Mouse (Mus musculus): ENCODE data around the gene Thbd. TPM values are rescaled to one million over a fixed set of nuclear protein-coding genes. Genes with fewer than 3 reads are reported as not detected.

Thbd gene
- polyA plus RNA-seq, 1 experiment, result 39.1 TPM

GRCm38 (mm10) chr2:148393149-148393548 lies 14.8 kb downstream of the Thbd start:
- peaks cover 9% of the 10 kb centered on the region for H3K4me1 ChIP-seq (ENCODE audit: control insufficient read depth, insufficient read depth, insufficient read length)
- no peak overlapping the region for H3K4me3 ChIP-seq (ENCODE audit: extremely low read depth, insufficient read depth, insufficient read length)
- DNase-seq (ENCODE audit: low read depth in 1 of 2, low spot score in 2 of 2), result no peak
- no peaks in the 10 kb centered on the region for H3K36me3 ChIP-seq (ENCODE audit: control insufficient read depth, insufficient read depth, low read length)
- H3K27me3 ChIP-seq (ENCODE audit: control insufficient read depth, insufficient read depth, low read length), result peaks cover 3% of the 10 kb centered on the region
- TF ChIP-seq POLR2A (IDR thresholded peaks at IDR 0.05; ENCODE audit: low read depth, low read length) (no peak), CTCF (IDR thresholded peaks at IDR 0.05; ENCODE audit: extremely low read depth, insufficient read depth, insufficient read length, insufficient replicate concordance) (no peak)
- 44% methylated on average over 1 of the region's 1 CpGs for WGBS
- H3K27ac ChIP-seq (ENCODE audit: insufficient read depth, low read length), result no peak overlapping the region

- DNase-seq (ENCODE audit: low read depth in 1 of 2, low spot score in 2 of 2), result no peak
- Histone ChIP-seq H3K4me3 (ENCODE audit: extremely low read depth, insufficient read depth, insufficient read length) (no peak overlapping the region), H3K4me1 (ENCODE audit: control insufficient read depth, insufficient read depth, insufficient read length) (no peaks in the 10 kb centered on the region), H3K27me3 (ENCODE audit: control insufficient read depth, insufficient read depth, low read length) (no peaks in the 10 kb centered on the region), H3K27ac (ENCODE audit: insufficient read depth, low read length) (no peak overlapping the region), H3K36me3 (ENCODE audit: control insufficient read depth, insufficient read depth, low read length) (no peaks in the 10 kb centered on the region)
- TF ChIP-seq POLR2A (IDR thresholded peaks at IDR 0.05; ENCODE audit: low read depth, low read length), result no peak
- no peak for TF ChIP-seq CTCF (IDR thresholded peaks at IDR 0.05; ENCODE audit: extremely low read depth, insufficient read depth, insufficient read length, insufficient replicate concordance)
- 83% methylated on average over 6 of the region's 6 CpGs for WGBS
Observed at GRCm38 (mm10) chr2:148387652-148388581, 20.1 kb downstream of the Thbd start.

- H3K4me3 ChIP-seq (ENCODE audit: extremely low read depth, insufficient read depth, insufficient read length), result no peak overlapping the region
- H3K27ac ChIP-seq (ENCODE audit: insufficient read depth, low read length), result no peak overlapping the region
- H3K27me3 ChIP-seq (ENCODE audit: control insufficient read depth, insufficient read depth, low read length), result no peaks in the 10 kb centered on the region
- WGBS, result 91% methylated on average over 2 of the region's 2 CpGs
- no peaks in the 10 kb centered on the region for H3K36me3 ChIP-seq (ENCODE audit: control insufficient read depth, insufficient read depth, low read length)
- DNase-seq (ENCODE audit: low read depth in 1 of 2, low spot score in 2 of 2), result no peak
- H3K4me1 ChIP-seq (ENCODE audit: control insufficient read depth, insufficient read depth, insufficient read length), result no peaks in the 10 kb centered on the region
- TF ChIP-seq POLR2A (IDR thresholded peaks at IDR 0.05; ENCODE audit: low read depth, low read length) (no peak), CTCF (IDR thresholded peaks at IDR 0.05; ENCODE audit: extremely low read depth, insufficient read depth, insufficient read length, insufficient replicate concordance) (no peak)
Observed at GRCm38 (mm10) chr2:148386927-148387326, 21.1 kb downstream of the Thbd start.

- no peaks in the 10 kb centered on the region for H3K27me3 ChIP-seq (ENCODE audit: control insufficient read depth, insufficient read depth, low read length)
- DNase-seq (ENCODE audit: low read depth in 1 of 2, low spot score in 2 of 2), result no peak
- no peak overlapping the region for H3K4me3 ChIP-seq (ENCODE audit: extremely low read depth, insufficient read depth, insufficient read length)
- H3K36me3 ChIP-seq (ENCODE audit: control insufficient read depth, insufficient read depth, low read length), result no peaks in the 10 kb centered on the region
- no peak overlapping the region for H3K27ac ChIP-seq (ENCODE audit: insufficient read depth, low read length)
- TF ChIP-seq CTCF (IDR thresholded peaks at IDR 0.05; ENCODE audit: extremely low read depth, insufficient read depth, insufficient read length, insufficient replicate concordance), result no peak
- TF ChIP-seq POLR2A (IDR thresholded peaks at IDR 0.05; ENCODE audit: low read depth, low read length), result no peak
- WGBS, result 88% methylated on average over 3 of the region's 3 CpGs
- no peaks in the 10 kb centered on the region for H3K4me1 ChIP-seq (ENCODE audit: control insufficient read depth, insufficient read depth, insufficient read length)
Observed at GRCm38 (mm10) chr2:148386476-148386875, 21.5 kb downstream of the Thbd start.

- Histone ChIP-seq H3K27ac (ENCODE audit: insufficient read depth, low read length) (no peak overlapping the region), H3K36me3 (ENCODE audit: control insufficient read depth, insufficient read depth, low read length) (no peaks in the 10 kb centered on the region), H3K4me3 (ENCODE audit: extremely low read depth, insufficient read depth, insufficient read length) (no peak overlapping the region), H3K4me1 (ENCODE audit: control insufficient read depth, insufficient read depth, insufficient read length) (no peaks in the 10 kb centered on the region), H3K27me3 (ENCODE audit: control insufficient read depth, insufficient read depth, low read length) (no peaks in the 10 kb centered on the region)
- TF ChIP-seq CTCF (IDR thresholded peaks at IDR 0.05; ENCODE audit: extremely low read depth, insufficient read depth, insufficient read length, insufficient replicate concordance) (no peak), POLR2A (IDR thresholded peaks at IDR 0.05; ENCODE audit: low read depth, low read length) (no peak)
- 94% methylated on average over 2 of the region's 2 CpGs for WGBS
- no peak for DNase-seq (ENCODE audit: low read depth in 1 of 2, low spot score in 2 of 2)
Observed at GRCm38 (mm10) chr2:148381076-148381475, 26.9 kb downstream of the Thbd start.

GRCm38 (mm10) chr2:148379899-148380413 lies 28.0 kb downstream of the Thbd start:
- Histone ChIP-seq H3K4me3 (ENCODE audit: extremely low read depth, insufficient read depth, insufficient read length) (no peak overlapping the region), H3K27me3 (ENCODE audit: control insufficient read depth, insufficient read depth, low read length) (no peaks in the 10 kb centered on the region), H3K27ac (ENCODE audit: insufficient read depth, low read length) (no peak overlapping the region), H3K4me1 (ENCODE audit: control insufficient read depth, insufficient read depth, insufficient read length) (peaks cover 2% of the 10 kb centered on the region; the same call in 1 of the 2 replicates), H3K36me3 (ENCODE audit: control insufficient read depth, insufficient read depth, low read length) (no peaks in the 10 kb centered on the region)
- WGBS, result 86% methylated on average over 1 of the region's 1 CpGs
- TF ChIP-seq POLR2A (IDR thresholded peaks at IDR 0.05; ENCODE audit: low read depth, low read length), result no peak
- no peak for TF ChIP-seq CTCF (IDR thresholded peaks at IDR 0.05; ENCODE audit: extremely low read depth, insufficient read depth, insufficient read length, insufficient replicate concordance)
- DNase-seq (ENCODE audit: low read depth in 1 of 2, low spot score in 2 of 2), result no peak

Data from spleen, adult 2 months (tissue).